Mouse (Mus musculus) forebrain, embryonic 15.5 days (tissue): ENCODE measurements around the gene Foxa2. TPM values are rescaled to one million over a fixed set of nuclear protein-coding genes. Genes with fewer than 3 reads are reported as not detected.

Experiments used
- ATAC-seq: fragments of 200-750 bp; cut with Nextera tagmentation; replicated peaks from 2 replicates; pipeline ENCODE4 v1.8.0; 2017; ENCODE audit warnings: mild to moderate bottlenecking, moderate TSS enrichment, moderate library complexity
- H3K27ac ChIP-seq: fragments of 300-500 bp; sonication (generic); replicated peaks from 2 replicates; pipeline ENCODE4 v1.5.1; 2015; ENCODE audit warnings: mild to moderate bottlenecking, inconsistent platforms
- H3K27me3 ChIP-seq: fragments of 300-500 bp; sonication (generic); 2 replicates; pipeline ENCODE4 v1.6.1; 2015; ENCODE audit warnings: inconsistent platforms
- H3K36me3 ChIP-seq: fragments of 300-500 bp; sonication (generic); 2 replicates; pipeline ENCODE4 v1.6.1; 2015; ENCODE audit warnings: mild to moderate bottlenecking, inconsistent platforms
- H3K4me1 ChIP-seq: fragments of 300-500 bp; sonication (generic); 2 replicates; pipeline ENCODE4 v1.6.1; 2015; ENCODE audit warnings: inconsistent platforms
- H3K4me2 ChIP-seq: fragments of 300-500 bp; sonication (generic); replicated peaks from 2 replicates; pipeline ENCODE4 v1.6.1; 2015; ENCODE audit warnings: mild to moderate bottlenecking, inconsistent platforms
- H3K4me3 ChIP-seq: fragments of 300-500 bp; sonication (generic); 2 replicates; pipeline ENCODE4 v1.5.1; 2015; ENCODE audit warnings: mild to moderate bottlenecking, inconsistent platforms
- H3K9ac ChIP-seq: fragments of 300-500 bp; sonication (generic); replicated peaks from 2 replicates; pipeline ENCODE4 v1.6.1; 2015; ENCODE audit warnings: mild to moderate bottlenecking, inconsistent platforms
- H3K9me3 ChIP-seq: fragments of 300-500 bp; sonication (generic); 2 replicates; pipeline ENCODE4 v1.6.1; 2016; ENCODE audit warnings: inconsistent platforms
- WGBS: fragments of 180-500 bp; shearing (Covaris S2); methylation state at CpG from one replicate; pipeline ENCODE4 v1.1.7; 2015; ENCODE audit warnings: mixed read lengths; 5-methylcytosine and 5-hydroxymethylcytosine counted together
- polyA plus RNA-seq: library from polyadenylated mRNA; unstranded; fragments of >200 nt; fragmentation: Nextera tagmentation; extraction: Ambion mirVana; gene quantifications from 2 replicates; pipeline ENCODE4 v1.2.1, GENCODE M21; 2015

Foxa2 gene
- polyA plus RNA-seq, 1 experiment from 2014 or later, result not detected

- peaks cover 66% of the 10 kb centered on the region for H3K27me3 ChIP-seq
- H3K9me3 ChIP-seq, result no peaks in the 10 kb centered on the region
- H3K27ac ChIP-seq, result no peak overlapping the region
- H3K9ac ChIP-seq, result no peak overlapping the region
- no peak for ATAC-seq
- no peak overlapping the region for H3K4me2 ChIP-seq
- no peak overlapping the region for H3K4me3 ChIP-seq
- no peaks in the 10 kb centered on the region for H3K36me3 ChIP-seq
- 14% methylated on average over 3 of the region's 3 CpGs for WGBS
- H3K4me1 ChIP-seq, result 0 out of 2 replicates have a peak, but pooled peaks cover 4% of the 10 kb centered on the region
These were observed 26.6 kb downstream of the Foxa2 start for GRCm38 (mm10) chr2:148020125-148020524.

GRCm38 (mm10) chr2:148017782-148018690 lies 28.7 kb downstream of the Foxa2 start:
- Histone ChIP-seq H3K4me2 (no peak overlapping the region), H3K27me3 (peaks cover 45% of the 10 kb centered on the region), H3K9ac (no peak overlapping the region), H3K9me3 (no peaks in the 10 kb centered on the region), H3K36me3 (no peaks in the 10 kb centered on the region), H3K27ac (no peak overlapping the region), H3K4me3 (no peak overlapping the region), H3K4me1 (0 out of 2 replicates have a peak, but pooled peaks cover 4% of the 10 kb centered on the region)
- no peak for ATAC-seq
- WGBS, result 88% methylated on average over 8 of the region's 8 CpGs

GRCm38 (mm10) chr2:148013382-148013781 lies 33.4 kb downstream of the Foxa2 start:
- Histone ChIP-seq H3K4me1 (no peaks in the 10 kb centered on the region), H3K27ac (no peak overlapping the region), H3K4me2 (no peak overlapping the region), H3K4me3 (no peak overlapping the region), H3K9ac (no peak overlapping the region), H3K27me3 (0 out of 2 replicates have a peak, but pooled peaks cover 6% of the 10 kb centered on the region), H3K9me3 (no peaks in the 10 kb centered on the region), H3K36me3 (no peaks in the 10 kb centered on the region)
- ATAC-seq, result no peak
- WGBS, result 79% methylated on average over 3 of the region's 3 CpGs

- Histone ChIP-seq H3K27me3 (no peaks in the 10 kb centered on the region), H3K9ac (no peak overlapping the region), H3K4me1 (no peaks in the 10 kb centered on the region), H3K4me3 (no peak overlapping the region), H3K36me3 (no peaks in the 10 kb centered on the region), H3K27ac (no peak overlapping the region), H3K9me3 (no peaks in the 10 kb centered on the region), H3K4me2 (no peak overlapping the region)
- no peak for ATAC-seq
- 95% methylated on average over 4 of the region's 4 CpGs for WGBS
These were observed 37.7 kb downstream of the Foxa2 start for GRCm38 (mm10) chr2:148009049-148009448.

- Histone ChIP-seq H3K4me1 (no peaks in the 10 kb centered on the region), H3K4me2 (no peak overlapping the region), H3K9ac (no peak overlapping the region), H3K36me3 (no peaks in the 10 kb centered on the region), H3K4me3 (no peak overlapping the region), H3K9me3 (no peaks in the 10 kb centered on the region), H3K27ac (no peak overlapping the region), H3K27me3 (no peaks in the 10 kb centered on the region)
- no peak for ATAC-seq
- 61% methylated on average over 7 of the region's 7 CpGs for WGBS
These were observed 41.9 kb downstream of the Foxa2 start for GRCm38 (mm10) chr2:148004554-148005521.

GRCm38 (mm10) chr2:148003511-148003910 lies 43.3 kb downstream of the Foxa2 start:
- 90% methylated on average over 3 of the region's 3 CpGs for WGBS
- ATAC-seq, result no peak
- H3K4me3 ChIP-seq, result no peak overlapping the region
- H3K36me3 ChIP-seq, result no peaks in the 10 kb centered on the region
- H3K9ac ChIP-seq, result no peak overlapping the region
- H3K4me2 ChIP-seq, result no peak overlapping the region
- H3K4me1 ChIP-seq, result no peaks in the 10 kb centered on the region
- H3K9me3 ChIP-seq, result no peaks in the 10 kb centered on the region
- no peak overlapping the region for H3K27ac ChIP-seq
- no peaks in the 10 kb centered on the region for H3K27me3 ChIP-seq

- Histone ChIP-seq H3K4me3 (no peak overlapping the region), H3K9me3 (no peaks in the 10 kb centered on the region), H3K4me1 (no peaks in the 10 kb centered on the region), H3K27ac (no peak overlapping the region), H3K36me3 (no peaks in the 10 kb centered on the region), H3K4me2 (no peak overlapping the region), H3K27me3 (no peaks in the 10 kb centered on the region), H3K9ac (no peak overlapping the region)
- 84% methylated on average over 10 of the region's 10 CpGs for WGBS
- no peak for ATAC-seq
These were observed 48.4 kb downstream of the Foxa2 start for GRCm38 (mm10) chr2:147998206-147998966.

GRCm38 (mm10) chr2:147996781-147997180 lies 50.0 kb downstream of the Foxa2 start:
- Histone ChIP-seq H3K4me3 (no peak overlapping the region), H3K9ac (no peak overlapping the region), H3K4me1 (no peaks in the 10 kb centered on the region), H3K27me3 (no peaks in the 10 kb centered on the region), H3K4me2 (no peak overlapping the region), H3K9me3 (no peaks in the 10 kb centered on the region), H3K36me3 (no peaks in the 10 kb centered on the region), H3K27ac (no peak overlapping the region)
- ATAC-seq, result no peak

- Histone ChIP-seq H3K4me2 (no peak overlapping the region), H3K9ac (no peak overlapping the region), H3K4me3 (no peak overlapping the region), H3K27ac (no peak overlapping the region), H3K9me3 (no peaks in the 10 kb centered on the region), H3K36me3 (no peaks in the 10 kb centered on the region), H3K4me1 (no peaks in the 10 kb centered on the region), H3K27me3 (no peaks in the 10 kb centered on the region)
- no peak for ATAC-seq
- WGBS, result 80% methylated on average over 4 of the region's 4 CpGs
These were observed 52.9 kb downstream of the Foxa2 start for GRCm38 (mm10) chr2:147993821-147994220.

GRCm38 (mm10) chr2:147992935-147993679 lies 53.7 kb downstream of the Foxa2 start:
- WGBS, result 94% methylated on average over 10 of the region's 10 CpGs
- Histone ChIP-seq H3K9ac (no peak overlapping the region), H3K4me2 (no peak overlapping the region), H3K9me3 (no peaks in the 10 kb centered on the region), H3K4me1 (no peaks in the 10 kb centered on the region), H3K27ac (no peak overlapping the region), H3K36me3 (no peaks in the 10 kb centered on the region), H3K27me3 (no peaks in the 10 kb centered on the region), H3K4me3 (no peak overlapping the region)
- ATAC-seq, result no peak
